Mouse (Mus musculus) adrenal gland, postnatal 25 days (tissue): ENCODE measurements around the gene Gsta1. TPM values are rescaled to one million over a fixed set of nuclear protein-coding genes. Genes with fewer than 3 reads are reported as not detected.
"Not testable (repeated sequence)": the region's sequence is repeated elsewhere in the genome, so short reads cannot be mapped to it uniquely, and the experiment has no call there.

Source experiments
- DNase-seq: peaks from one replicate; pipeline ENCODE4 v3.0.0; 2021; ENCODE audit warnings: mixed read lengths
- long read RNA-seq: library from polyadenylated mRNA; stranded (forward); transcript quantifications from one replicate; pipeline ENCODE4 v2.0.0, GENCODE M21; 2021
- total RNA-seq: library from RNA; stranded (reverse); gene quantifications from 2 replicates; pipeline ENCODE4 v1.2.3, GENCODE M21; 2021

Gsta1 gene
- total RNA-seq: 1.1 TPM in 1 of 2 replicates, not detected in the other
- long read RNA-seq, partial matches to known transcripts: 0 of 1 reads
- long read RNA-seq, other reads (novel, unspliced or antisense): 0 of 1 reads

DNA sequence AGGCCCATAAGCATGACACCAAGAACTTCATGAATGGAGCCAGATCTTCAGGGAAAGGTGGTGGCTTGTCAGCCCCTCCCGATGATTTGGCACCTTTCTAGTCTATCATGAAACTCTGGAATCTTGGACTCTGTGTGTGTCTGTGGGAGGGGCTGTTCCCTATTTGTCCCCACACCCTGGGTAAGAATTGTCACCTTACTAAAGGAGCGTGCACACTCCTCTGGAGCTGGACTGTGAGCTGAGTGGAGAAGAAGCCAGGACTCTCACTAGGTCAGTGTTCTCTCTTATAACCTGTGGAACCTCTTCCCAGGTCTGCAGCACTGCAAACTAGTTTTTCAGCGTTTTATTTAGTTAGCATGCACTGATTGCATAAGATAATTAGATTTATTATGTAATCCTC lies at the start of gene Gsta1:
Gsta1 (plus strand) TSS at position 196 of the 400 bp plus-strand sequence.
- DNase-seq: not testable (repeated sequence)

DNA sequence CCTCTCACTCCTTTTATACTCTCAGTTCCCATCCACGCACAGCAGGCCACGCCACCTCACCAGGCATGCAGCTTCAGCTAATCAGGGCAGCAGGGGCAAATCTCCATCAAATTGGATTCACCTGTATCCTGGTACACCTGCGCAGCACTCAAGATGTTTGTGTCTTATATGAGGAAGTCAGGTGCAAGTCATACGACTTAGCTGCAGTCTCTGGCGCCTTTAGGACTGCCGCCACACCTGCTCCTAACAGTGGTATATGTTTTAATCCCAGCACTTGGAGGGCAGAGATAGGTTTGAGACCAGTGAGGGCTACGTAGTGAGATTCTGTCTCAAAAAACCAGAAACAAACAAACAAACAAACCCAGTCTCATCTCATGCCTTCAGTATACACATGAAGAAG lies 48.0 kb upstream of the Gsta1 start, which contains the start of gene Gsta4:
Gsta4 (plus strand) TSS at position 301 of the 400 bp plus-strand sequence.
- DNase-seq: not testable (repeated sequence)

DNA sequence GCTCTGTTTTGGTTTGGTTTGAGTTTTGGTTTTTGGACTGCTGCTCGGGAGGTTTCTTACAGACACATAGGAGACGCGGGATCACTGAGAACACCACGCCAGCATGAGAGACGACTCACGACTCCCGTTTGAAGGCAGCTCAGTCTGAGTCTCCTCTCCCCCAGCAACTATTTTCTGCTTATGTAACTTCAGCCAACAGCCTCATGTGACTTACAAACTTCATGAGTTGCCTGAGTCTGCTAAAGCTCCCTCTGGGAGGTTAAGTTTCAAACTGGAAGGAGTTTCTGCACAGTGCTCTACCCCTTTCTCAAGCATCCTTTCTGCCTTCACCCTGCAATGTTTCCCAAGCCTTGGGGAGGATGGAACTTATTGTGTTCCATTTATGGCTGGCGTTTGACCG lies 44.8 kb upstream of the Gsta1 start:
- no peak for DNase-seq

DNA sequence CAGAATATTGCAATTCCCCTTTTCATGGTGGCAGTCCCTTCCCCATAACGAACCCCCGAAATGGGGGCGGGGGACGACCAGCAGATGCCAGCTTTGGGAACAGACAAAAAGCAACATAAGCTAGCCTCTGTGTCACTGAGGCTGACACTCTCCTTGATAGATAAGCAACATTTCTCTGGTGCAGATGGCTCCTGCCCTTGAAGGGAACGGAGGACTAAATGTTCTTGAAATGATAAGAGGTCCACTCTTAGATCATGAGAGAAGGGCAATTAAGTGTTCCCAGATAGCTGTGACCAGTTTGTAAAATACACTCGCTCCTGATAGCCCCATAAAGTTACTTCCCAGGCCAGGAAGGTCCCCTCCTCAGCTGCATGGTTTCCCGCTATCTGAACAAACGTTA lies 41.5 kb upstream of the Gsta1 start:
- no peak for DNase-seq

DNA sequence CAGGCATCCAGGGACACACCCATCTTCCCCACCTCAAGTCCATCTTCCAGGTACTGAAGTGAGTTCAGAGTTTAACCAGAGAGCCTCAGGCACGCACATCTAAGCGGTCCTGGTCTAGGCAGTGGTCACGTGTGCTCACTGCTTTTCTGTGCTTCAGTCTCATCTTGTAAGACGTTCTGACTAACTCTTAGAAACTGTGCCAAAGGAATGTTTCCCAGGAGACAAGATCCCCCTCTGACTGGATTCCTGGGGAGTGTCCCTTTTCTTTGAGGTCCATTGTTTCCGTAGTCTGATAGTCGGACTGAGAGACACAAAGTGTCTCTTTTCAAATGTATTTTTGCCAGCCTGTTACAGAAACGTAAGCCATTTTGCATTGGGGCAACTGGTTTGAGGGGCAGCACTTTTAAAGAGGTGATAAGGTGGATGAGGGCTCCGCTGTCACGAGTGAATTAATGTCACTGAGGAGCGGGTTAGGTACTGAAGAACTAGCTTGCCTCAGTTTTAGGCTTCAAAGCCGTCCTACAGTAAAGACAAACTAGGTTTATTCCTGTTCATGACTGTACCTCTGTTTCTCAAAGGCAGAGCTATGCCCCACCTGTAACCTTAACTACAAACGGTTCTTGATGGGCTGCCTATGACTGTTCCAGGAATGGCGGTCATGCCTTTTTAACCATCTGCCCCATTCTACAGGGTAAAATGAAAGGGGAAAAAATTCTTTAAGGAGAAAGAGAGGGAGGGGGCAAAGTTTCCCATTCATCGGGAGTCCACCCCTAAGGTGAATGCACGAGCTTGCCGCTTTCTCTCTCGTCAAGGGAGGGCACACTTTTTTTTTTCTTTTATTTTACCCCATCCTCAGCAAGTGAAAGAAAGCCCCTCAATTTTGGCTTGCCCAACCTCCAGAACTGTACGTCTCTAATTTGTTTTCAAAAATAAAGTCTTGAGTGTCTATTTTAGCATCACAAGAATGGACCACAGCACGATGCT lies 39.5 kb upstream of the Gsta1 start:
- DNase-seq: no peak

DNA sequence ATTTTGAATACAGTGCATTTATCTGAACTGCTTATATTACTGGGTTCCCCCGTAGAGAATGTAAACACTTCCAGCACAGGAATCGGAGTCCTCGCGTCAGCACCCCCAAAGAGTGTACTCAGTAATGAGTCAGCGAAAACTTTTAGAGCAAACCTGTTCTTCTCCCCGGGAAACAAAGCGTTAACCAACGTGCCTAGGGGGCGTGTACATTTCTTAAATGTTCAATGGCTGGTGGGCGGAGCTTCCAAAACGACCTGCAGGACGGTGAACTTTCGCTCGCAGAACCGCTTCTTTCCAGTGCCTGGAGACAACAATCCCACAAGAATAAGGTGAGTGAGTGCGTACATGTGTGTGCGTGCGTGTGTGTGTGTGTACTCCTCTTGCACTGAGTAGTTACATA lies 38.7 kb upstream of the Gsta1 start:
- peak; percentile 58 for DNase-seq

DNA sequence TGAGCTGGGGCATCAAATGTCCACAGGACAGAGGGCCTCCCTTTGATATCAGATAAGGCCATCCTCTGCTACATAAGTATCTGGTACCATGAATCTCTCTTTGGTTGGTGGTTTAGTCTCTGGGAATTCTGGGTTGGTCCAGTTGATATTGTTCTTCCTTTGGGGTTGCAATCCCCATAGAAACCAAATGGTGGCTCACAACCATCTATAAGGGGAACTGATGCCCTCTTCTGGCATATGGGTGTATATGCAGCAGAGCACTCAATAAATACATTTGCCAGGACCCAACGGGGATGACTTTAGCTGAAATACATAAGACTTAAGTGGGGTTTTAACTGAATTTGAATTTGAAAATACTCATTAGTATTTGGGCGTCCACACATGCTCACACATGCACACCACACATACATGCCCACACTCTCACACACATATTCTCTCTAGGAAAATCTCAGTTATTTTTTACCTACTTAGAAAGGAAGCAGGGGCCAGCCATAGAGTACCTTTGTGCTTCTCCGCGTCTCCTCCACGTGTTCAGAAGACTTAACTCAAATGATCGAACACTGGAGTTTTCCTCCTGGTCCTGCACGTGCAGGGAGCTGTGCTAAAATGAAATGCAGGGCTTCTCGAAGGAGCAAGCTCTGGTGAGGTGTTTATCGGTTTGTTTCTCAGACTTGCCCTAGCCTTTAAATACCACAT lies 36.4 kb upstream of the Gsta1 start:
- DNase-seq: no peak

DNA sequence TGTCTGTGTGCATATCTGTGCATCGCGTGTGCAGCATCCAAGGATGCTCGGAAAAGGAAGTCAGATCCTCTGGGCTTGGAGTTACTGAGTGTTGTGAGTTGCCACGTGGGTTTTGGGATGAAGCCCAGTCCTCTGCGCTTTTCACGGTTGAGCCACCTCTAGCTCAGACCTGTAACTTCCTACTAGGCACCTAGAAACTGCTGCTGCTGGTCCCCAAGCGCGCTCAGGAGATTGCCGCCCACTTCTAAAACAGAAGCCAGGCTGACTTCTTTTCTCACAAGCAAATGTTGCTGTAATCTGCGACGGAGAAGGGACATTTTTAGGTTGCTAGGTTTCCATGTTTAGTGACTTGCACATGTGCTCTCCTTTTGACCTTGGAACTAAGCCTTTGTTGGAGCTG lies 35.4 kb upstream of the Gsta1 start:
- no peak for DNase-seq

DNA sequence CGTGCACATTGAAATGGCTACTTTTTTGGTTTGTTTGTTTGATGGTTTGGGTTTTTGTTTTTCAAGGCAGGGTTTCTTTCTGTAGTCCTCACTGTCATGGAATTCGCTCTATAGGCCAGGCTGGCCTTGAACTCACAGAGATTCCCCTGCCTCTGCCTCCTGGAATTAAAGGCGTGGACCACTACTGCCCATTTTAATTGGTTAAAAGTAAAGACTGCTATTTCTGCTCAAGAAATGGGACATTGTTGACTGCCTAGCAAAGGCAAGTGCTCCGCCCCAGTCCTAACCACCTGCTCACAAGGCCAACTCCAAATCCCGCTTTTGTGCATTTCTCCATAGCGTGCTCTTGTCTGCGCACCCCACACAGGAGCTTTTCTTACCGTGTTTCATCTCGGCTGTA lies 32.7 kb upstream of the Gsta1 start:
- no peak for DNase-seq

DNA sequence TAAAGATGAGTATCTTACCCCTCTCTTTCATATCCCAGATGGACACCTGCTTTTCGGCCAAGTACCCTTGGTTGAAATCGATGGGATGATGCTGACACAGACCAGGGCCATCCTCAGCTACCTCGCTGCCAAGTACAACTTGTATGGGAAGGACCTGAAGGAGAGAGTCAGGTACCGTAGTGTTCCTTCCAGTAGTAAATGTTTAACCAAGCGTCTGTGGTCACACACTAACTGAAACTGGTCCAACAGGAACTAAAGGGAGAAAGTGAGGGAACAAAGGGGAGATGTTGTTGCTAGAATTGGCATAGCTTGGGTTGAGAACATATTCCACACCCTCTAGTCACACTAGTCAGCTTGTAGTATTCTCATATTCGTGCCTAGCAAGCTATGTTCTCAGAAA lies 26.3 kb upstream of the Gsta1 start:
- DNase-seq: no peak

DNA sequence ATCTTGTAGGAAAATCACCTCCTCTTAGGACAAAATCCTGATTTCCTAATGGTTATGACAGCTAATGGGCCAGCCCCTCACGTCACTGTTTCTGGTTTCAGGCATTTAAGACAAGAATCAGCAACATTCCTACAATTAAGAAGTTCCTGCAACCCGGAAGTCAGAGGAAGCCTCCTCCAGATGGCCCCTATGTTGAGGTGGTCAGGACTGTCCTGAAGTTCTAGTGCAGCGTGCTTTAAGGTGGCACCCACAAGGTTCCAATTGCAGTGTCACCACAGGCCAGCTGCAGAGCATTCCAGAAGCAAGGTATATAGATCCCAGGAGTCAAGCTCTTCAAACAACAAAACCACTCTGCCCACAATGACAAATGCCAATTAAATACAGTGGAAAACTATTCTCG lies 21.5 kb upstream of the Gsta1 start:
- no peak for DNase-seq

DNA sequence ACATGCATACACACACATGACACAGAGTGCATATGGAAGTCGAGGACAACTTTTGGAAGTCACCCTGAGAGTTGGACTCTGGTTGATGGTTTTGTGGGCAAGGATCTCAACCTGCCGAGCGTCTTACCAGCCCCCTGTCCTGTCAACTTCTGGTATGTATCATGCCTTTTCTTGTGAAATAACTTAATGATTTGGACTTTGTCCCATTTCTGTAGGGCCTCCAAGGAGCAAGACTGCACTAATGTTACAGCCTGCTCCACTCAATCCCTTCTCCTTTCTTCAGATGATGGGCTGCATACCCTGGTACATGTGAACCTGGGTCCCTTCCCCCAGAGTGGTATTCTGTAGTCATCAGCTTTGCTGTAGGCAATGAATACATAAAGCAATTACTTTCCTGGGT lies 20.4 kb upstream of the Gsta1 start:
- no peak for DNase-seq

DNA sequence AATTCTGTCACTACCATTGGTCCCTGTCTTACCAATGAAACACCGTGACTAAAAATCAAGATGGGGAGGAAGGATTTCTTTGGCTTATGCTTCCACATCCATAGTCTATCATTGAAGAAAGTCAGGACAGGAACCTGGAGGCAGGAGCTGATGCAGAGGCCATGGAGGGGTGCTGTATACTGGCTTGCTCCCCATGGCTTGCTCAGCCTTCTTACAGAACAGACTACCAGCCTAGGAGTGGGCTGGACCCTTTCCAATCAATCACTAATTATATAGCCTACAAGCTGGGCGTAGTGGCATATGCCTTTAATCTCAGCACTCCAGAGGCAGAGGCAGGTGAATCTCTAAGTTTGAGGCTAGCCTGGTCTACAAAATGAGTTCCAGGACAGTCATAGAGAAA lies 19.6 kb upstream of the Gsta1 start:
- no peak for DNase-seq

DNA sequence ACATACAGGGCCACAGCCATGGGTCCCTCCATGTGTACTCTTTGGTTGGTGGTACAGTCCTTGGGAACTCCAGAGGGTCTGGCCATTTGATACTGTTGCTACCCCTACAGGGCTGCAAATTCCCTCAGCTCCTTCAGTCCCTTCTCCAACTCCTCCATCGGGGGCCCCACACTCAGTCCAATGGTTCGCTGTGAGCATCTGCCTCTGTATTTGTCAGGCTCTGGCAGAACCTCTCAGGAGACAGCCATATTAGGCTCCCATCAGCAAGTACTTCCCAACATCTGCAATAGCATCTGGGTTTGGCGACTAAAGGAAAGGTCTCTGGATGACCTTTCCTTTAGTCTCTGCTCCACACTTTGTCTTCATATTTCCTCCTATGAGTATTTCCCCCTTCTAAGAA lies 18.9 kb upstream of the Gsta1 start:
- no peak for DNase-seq

DNA sequence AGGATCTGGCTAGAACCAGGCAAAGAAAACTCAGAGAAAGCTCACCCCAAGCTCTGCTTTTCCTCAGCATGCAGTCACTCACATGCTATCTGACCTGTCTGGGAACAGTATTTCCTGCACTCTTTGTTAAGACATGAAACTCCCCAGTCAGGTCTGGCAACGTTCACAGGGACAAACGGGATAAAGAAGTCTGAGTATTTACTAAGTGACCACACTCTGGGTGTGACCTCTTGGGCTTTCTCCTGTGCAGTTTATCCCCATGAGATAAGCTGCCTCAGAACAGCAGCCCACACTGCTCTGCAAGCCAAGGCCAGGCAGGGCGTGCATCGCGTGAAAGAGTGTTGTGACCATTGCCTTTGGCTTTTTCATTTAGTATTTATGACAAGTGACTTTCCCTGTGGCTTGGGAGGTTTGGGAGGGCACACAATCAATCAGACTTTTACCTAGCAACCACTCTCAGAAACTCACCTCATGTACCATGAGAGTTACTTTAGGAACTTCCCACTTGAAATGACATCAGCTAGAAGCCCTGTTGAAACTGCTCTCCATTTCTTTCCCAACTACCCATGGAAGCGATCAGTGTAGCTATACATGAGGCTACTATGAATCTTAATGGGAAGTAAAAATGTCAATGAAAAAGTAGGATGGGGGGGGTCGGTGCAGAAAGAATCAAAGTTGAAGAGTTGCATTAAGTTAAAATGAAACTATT lies 18.0 kb upstream of the Gsta1 start:
- no peak for DNase-seq

DNA sequence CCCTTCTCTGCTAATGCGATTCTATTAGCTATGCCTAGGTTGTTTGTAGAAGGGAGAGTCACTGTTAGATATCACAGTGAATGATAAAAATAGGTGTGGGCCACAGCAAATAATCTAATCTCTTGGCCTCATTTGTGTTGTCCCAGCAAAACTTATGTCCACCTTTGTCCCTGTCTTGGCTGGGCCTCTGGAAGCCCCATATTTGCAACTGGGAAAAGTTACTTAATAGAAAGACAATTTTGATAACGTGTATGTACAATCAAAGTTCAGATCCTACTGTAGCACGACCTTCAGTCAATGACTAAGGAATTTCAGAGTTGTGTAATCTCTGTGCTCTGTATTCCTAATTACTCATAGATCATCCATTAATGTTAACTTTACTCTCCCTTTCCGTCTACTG lies 13.4 kb upstream of the Gsta1 start:
- DNase-seq: no peak

DNA sequence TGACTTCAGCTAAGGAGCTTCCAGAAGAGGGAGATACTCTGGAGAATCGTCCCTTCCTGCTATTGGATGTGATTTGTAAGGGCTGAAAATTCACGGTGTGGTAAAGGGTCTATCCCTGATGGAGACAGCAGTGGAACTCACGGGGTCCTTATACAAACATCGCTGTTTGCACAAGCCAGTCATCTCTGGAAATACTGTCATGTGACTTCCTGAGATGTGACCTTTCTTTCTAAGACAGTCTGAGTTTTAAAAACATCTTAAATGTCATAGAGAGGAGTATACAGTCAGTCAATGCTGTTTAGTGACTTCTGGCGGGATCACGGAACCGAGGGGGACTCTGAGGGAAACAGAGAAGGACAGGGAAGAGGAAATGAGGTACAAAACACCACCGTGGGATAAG lies 7.8 kb upstream of the Gsta1 start:
- no peak for DNase-seq

DNA sequence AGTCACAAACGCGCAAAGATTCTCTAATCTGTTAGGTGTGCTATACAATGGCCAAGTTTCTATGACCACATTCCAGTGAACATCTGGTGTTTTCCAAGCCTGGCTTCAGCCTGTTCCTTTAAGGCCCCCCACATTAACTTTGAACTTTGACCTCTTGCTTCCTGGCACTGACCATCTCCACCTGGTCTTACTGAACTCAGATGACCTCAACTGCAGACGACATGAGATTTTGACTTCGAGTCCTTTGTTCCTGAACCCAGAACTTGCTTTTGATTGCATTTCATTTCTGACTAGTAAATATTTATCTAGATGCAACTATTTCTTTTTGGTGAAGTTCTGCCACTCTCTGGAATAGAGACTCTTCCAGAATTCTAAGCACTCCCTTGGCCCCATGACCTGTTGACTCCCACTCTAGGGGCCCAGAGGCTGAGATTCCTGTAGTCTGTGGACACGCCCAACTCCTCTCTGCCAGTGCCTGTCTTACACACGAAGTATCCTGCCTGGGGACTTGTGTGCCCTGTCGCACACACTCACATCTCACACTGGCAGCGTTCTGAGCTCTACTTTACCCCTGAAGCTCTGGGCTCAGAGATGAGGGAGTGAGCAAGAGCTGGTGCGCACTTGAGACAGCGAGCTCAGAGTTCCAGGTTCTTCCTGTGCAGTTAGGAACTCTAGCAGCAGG lies 7.1 kb upstream of the Gsta1 start:
- no peak for DNase-seq

DNA sequence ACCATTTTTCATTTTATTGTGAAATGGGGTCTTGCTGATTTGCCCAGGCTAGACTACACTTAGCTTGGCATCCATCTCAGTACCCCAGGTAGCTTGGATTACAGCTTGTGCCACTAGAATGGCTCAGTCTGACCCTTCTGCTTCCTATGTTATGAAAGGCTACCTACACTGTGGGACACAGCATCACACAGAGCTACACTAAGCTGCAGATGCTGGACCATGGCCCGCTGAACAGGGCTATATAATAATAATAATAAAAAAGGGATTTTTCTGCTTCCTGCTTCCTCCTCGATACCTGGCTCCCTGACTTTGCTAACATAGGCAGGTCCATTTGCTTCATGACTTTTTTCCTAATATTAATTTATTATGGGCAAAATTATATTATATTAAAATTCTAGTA lies 6.0 kb upstream of the Gsta1 start:
- no peak for DNase-seq

DNA sequence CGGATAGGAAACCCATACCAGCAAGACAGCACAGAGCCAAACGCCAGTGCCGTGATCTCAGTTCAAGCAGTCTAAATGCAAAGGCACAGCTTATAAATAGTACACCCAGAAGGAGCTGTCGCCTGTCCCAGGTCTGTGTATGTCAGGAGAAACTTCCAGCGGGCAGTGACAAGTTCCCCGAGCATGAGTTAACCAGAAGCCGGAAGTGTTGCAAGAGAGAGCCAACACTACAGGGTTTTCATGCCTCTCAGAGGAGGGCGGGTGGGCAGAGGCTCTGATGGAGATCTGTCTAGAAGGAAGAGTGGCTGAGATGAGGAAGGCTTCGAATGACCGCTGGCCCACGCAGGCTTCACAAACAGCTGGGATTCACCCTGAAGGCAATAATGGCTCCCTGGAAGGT lies 5.2 kb upstream of the Gsta1 start:
- no peak for DNase-seq

DNA sequence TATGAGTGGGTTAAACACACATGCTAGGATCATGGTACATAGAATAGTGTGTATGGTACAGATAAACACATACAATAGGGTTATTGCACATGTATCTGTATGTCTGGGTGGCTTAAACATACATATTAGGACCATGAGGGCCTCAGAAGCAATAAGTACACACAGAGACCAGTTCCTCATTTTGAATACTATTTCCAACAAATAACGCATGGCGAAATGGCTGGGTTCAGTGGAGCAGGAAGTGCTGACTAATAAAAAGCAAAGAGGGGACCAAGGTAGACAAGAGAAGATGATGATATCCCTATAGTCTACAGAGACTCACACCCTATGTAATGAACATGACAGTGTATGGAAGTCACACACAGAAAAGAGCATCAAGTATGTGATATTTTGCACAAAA lies 2.3 kb upstream of the Gsta1 start:
- no peak for DNase-seq

DNA sequence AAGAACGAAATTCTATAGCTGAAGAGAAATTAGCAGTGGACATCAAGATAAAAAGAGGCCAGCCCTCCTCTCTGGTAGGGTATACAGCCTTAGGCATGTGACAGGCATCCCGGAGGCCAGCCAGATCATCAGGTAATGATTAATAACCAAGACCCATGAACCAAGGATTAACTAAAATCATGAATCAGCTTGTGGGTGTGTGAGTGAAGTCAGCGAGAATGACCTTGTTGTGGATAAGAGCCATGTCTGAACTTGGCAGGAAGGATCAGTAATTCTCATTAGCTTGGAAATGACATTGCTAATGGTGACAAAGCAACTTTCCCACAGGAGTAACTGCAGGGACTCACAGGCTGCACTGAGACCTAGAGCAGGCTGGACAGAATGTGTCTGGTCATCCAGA lies 798 bp upstream of the Gsta1 start:
- DNase-seq: peak; percentile 10
